Mouse (Mus musculus): ENCODE measurements at regions not wholly inside any gene's neighbourhood (a gene's known extent, or its start where the extent isn't known, plus 50 kb on each side); places are given as distances from the start of the nearest gene placed in this dataset.

- no peak for DNase-seq (ENCODE audit: low read depth, low spot score)
Measured at GRCm38 (mm10) chr3:149174689-149175390, 184.5 kb upstream of the Adgrl2 start.

GRCm38 (mm10) chr3:149173537-149173936 is 183.2 kb upstream of the Adgrl2 start:
- DNase-seq (ENCODE audit: low read depth, low spot score) = no peak

- no peak for DNase-seq (ENCODE audit: low read depth, low spot score)
Measured at GRCm38 (mm10) chr3:149171766-149172165, 181.4 kb upstream of the Adgrl2 start.

- no peak for DNase-seq (ENCODE audit: low read depth, low spot score)
Measured at GRCm38 (mm10) chr3:149170191-149170590, 179.8 kb upstream of the Adgrl2 start.

- DNase-seq (ENCODE audit: low read depth, low spot score) = no peak
Measured at GRCm38 (mm10) chr3:149169442-149169841, 179.1 kb upstream of the Adgrl2 start.

GRCm38 (mm10) chr3:149167997-149168396 is 177.6 kb upstream of the Adgrl2 start:
- DNase-seq (ENCODE audit: low read depth, low spot score) = no peak

DNA sequence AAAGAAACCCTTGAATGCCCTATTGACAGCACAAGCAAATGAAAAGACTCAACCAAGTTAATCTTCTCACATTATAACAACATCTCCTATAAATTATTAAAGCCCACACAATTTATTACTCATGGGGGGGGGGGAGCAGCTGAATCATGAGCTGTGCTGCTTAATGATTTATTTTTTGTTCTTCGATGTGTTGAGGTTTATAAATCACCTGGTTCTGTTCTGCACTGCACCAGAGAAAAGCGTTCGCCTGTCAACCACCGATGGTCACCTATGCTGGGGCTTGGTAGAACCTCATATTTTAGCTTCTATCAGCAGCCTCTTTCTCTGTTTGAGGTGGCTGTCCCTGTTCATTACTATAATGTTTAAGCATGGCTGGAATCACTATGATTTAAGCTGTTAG is 174.4 kb upstream of the Adgrl2 start:
- no peak for DNase-seq (ENCODE audit: low read depth, low spot score)

- no peak for DNase-seq (ENCODE audit: low read depth, low spot score)
Measured at GRCm38 (mm10) chr3:149163591-149163990, 173.2 kb upstream of the Adgrl2 start.

DNA sequence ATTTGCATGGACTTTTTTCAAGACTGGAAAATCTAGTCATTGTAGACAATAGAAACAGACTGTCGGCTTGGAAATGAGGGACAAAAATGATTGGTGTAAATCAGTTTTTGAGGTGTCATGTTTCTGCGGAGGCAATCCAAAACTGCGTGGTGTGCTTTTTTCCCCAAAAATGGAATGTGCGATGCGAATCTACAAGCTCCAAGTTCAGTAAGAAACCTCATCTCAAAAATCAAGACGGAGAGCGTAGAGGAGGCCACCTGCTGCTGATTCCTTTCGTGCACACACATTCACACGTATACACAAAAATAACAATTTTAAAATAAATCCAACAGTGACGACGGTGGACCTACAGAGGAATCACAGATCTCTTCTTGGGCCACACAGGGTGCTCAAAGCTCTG is 170.5 kb upstream of the Adgrl2 start:
- DNase-seq (ENCODE audit: low read depth, low spot score) = no peak

DNA sequence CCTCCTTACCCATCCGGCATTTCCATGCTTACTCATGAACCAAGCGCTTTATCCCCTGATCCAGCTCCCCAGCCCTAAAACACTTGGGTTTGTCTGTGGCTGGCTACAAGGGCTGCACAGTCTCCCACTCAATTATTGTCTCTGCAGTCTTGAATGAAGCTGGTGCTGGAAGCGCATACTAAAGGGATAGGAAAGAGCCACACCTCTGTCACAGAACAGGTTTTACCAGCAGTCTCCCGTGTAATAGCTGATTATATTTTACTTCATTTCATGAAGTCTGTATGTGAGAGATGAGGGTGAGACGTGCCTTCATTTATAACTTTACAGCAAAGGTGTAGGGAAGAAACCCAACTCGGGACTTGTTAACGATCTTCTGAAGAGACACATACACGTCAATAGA is 167.0 kb upstream of the Adgrl2 start:
- DNase-seq (ENCODE audit: low read depth, low spot score) = no peak

GRCm38 (mm10) chr3:149152312-149152711 is 162.0 kb upstream of the Adgrl2 start:
- no peak for DNase-seq (ENCODE audit: low read depth, low spot score)

DNA sequence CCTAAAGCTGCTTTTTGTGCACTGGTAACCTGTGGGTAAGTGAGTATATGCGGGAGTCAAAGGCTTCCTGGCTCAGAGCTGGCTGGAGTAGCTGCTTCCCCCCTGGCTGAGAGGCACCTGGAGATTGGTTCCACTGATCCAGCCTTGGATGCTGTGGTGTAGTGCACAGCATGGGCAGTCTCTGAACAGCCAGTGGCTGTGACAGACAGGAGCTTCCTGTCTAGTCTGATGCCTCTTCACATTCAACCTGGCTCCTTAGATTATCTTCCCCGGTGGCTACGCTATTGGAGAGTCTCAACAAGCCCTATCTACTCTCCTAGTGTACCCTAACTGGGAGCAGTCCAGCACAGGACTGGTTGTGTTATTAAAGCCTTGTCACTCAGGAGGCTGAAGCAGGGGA is 160.4 kb upstream of the Adgrl2 start:
- no peak for DNase-seq (ENCODE audit: low read depth, low spot score)

GRCm38 (mm10) chr3:149148608-149149007 is 158.3 kb upstream of the Adgrl2 start:
- no peak for DNase-seq (ENCODE audit: low read depth, low spot score)

DNA sequence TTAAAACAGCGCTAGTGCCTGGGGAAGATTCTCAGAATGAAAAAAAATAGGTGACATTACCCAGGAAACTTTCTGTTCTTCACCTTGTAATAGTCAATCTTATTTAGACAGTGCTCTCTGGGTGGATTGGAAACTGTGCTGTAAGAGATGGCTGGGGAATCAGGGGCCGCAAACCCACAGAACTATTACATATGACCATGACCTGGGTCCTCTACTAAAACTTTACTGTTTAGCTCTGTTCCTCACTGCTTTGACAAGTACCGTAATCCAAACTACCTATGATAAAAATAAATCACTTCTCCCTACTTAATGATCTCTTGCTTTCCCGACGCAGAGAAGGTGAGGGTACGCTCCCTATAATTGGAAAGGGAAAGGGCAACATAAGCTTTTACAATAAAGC is 157.6 kb upstream of the Adgrl2 start:
- DNase-seq (ENCODE audit: low read depth, low spot score) = no peak

DNA sequence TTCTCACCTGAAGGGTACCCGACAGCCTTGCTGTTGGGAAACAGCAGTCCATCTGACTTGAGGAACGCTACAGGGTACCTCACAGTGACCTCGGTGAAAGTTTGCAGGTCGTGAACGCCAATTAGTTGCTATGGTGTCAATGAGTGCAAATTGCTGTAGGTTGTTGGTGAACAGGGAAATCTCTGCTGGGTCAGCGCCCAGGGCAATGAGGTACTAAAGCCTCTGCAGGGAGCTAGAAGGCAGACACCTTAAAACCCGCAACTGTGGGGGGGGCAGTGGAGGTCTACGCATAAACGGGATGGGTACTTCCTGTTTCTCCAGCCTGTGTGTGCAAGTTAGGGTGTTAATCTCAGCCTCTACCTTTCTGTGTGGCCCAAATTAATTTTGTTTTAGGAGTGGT is 156.3 kb upstream of the Adgrl2 start:
- DNase-seq (ENCODE audit: low read depth, low spot score) = no peak

DNA sequence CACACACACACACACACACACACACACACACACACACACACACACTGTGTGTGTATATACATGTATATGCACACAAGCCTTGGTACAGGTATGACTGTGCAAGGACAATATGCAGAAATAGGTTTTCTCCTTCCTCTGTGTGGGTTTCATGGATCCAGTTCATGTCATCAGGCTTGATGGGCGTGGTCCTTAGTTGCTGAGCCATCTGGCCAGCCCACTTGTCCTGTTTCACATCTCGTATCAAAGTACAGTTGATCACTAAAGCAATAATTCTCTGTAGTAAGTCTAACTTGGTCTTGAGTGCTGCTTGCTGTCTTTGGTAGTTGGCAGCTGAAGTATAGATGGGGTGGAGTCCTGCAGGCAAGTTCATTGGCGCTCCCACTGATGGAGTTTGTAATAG is 150.1 kb upstream of the Adgrl2 start:
- DNase-seq (ENCODE audit: low read depth, low spot score) = no peak

DNA sequence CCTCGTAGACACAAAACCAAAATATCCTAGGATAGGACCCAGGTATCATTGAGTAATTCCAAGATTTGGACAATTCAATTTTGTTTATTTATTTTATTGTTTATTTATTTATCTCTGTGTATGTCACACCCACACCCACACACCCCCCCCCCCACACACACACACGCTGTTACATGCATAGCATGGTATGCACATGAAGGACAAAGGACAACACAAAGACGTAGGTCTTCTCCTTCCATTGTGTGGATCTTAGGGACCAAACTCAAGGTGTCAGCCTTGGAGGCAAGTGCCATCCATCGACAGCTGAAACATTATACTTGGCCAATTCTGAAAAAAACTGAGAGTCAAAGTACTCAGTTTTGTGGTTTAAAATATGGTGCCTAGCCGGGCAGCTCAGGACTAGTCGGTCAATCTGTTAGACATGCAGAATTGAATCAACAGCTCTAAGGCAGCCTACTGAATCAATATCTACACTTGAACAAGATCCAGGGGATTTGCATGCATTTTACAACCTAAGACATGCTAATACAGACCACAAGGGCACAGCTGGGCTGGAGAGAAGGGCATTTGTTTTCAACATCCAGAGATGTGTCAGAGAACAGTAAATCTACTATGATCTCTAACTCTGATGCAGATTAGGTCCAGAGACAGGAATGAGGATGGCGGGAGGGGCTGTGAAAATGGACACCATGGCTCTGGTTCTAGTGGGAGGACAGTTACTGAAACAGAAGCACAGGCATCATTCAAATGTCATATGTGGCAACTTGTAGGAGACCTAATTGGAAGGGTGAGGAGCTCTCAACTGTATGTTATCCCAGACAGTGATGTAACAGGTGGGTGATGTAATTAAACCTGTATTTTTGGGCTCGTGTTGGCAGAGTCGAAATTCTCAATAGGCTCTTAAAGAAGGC is 143.9 kb upstream of the Adgrl2 start:
- no peak for DNase-seq (ENCODE audit: low read depth, low spot score)

DNA sequence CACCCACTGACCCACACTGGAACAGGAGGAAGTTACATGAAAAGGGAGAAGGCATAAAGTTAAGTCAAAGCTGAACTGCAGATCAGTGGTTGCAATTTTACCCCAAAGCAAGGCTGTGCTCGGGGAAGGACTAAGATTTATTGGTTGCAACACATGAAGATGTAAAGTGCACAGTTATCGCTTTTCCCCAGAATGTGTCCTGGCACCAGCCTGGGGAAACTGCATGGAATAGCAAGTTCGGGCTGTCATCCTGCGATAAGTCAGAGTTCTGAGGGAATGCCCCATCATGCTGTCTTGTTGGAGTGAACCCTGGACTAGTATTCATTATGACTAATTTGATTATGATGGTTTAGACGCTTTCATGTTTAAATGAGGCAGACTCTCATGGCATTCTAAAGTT is 128.5 kb upstream of the Adgrl2 start:
- no peak for DNase-seq (ENCODE audit: low read depth, low spot score)

DNA sequence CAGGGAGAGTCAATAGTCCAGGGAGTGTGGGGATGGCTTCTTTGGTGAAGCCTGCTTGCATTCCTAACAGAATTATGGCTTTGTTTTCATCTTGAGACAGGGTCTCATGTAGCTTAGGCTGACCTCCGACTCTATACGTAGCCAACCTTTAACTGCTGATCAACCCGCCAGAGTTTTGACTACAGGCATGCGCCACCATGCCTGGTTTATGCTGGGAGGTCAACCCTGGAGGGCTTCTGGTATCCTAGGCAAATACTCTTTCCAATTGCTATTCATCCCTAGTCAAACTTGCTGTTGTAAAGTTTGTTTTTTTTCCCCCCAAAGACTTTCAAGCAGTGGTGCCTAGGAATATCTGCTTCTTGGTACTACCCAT is 127.3 kb upstream of the Adgrl2 start:
- no peak for DNase-seq (ENCODE audit: low read depth, low spot score)

GRCm38 (mm10) chr3:149117018-149117683 is 126.8 kb upstream of the Adgrl2 start:
- no peak for DNase-seq (ENCODE audit: low read depth, low spot score)

DNA sequence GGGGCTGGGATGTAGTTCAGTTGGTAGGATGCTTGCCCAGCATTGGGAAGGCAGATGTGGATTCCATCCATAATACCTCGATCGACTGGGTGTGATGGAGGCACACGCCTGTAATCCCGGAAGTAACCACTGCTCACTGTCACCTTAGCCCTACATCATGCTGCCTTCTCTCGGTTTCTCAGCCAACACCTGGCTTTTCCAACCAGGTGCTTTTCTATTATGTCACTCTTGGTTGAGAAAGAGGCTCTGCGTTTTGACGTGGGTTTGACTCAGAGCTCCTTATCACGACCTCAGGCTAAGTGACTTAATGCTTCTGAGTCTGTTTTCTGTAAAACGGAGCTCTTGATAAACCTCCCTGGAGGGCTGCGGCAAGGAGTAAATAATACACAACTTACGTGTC is 126.2 kb upstream of the Adgrl2 start:
- DNase-seq (ENCODE audit: low read depth, low spot score) = no peak

GRCm38 (mm10) chr3:149115901-149116300 is 125.5 kb upstream of the Adgrl2 start:
- DNase-seq (ENCODE audit: low read depth, low spot score) = no peak

- no peak for DNase-seq (ENCODE audit: low read depth, low spot score)
Measured at GRCm38 (mm10) chr3:149112878-149113277, 122.5 kb upstream of the Adgrl2 start.

Data from retina, adult 2 months (tissue).